Mouse (Mus musculus): ENCODE measurements around the gene Tgm7. TPM values are rescaled to one million over a fixed set of nuclear protein-coding genes. Genes with fewer than 3 reads are reported as not detected.

Tgm7 gene
- total and polyA plus RNA-seq, 2 experiments = 0.09 TPM; not detected in 1

- WGBS = 78% methylated on average over 5 of the region's 5 CpGs
- no peak for DNase-seq (ENCODE audit: extremely low read depth, low read depth, low spot score)
- Histone ChIP-seq H3K27ac (replicated peaks; ENCODE audit: insufficient read depth, low read depth, low read length) (no peak overlapping the region), H3K79me2 (ENCODE audit: control insufficient read depth, insufficient read depth, low read length) (no peaks in the 10 kb centered on the region), H3K9ac (ENCODE audit: low read depth, low read length) (no peak overlapping the region), H3K4me1 (ENCODE audit: control insufficient read depth, insufficient read depth, low read length) (no peaks in the 10 kb centered on the region), H3K27me3 (ENCODE audit: control insufficient read depth, insufficient read depth, low read length) (no peaks in the 10 kb centered on the region), H3K36me3 (ENCODE audit: control insufficient read depth, insufficient read depth, low read length) (no peaks in the 10 kb centered on the region), H3K4me3 (ENCODE audit: insufficient read depth, low read depth, low read length) (no peak overlapping the region)
- TF ChIP-seq CTCF (IDR thresholded peaks at IDR 0.05; ENCODE audit: low read depth, low read length) (no peak), POLR2A (IDR thresholded peaks at IDR 0.05; ENCODE audit: extremely low read depth, insufficient read depth, low read length) (no peak)
These were observed 57.4 kb downstream of the Tgm7 start for GRCm38 (mm10) chr2:121052176-121052575.

DNA sequence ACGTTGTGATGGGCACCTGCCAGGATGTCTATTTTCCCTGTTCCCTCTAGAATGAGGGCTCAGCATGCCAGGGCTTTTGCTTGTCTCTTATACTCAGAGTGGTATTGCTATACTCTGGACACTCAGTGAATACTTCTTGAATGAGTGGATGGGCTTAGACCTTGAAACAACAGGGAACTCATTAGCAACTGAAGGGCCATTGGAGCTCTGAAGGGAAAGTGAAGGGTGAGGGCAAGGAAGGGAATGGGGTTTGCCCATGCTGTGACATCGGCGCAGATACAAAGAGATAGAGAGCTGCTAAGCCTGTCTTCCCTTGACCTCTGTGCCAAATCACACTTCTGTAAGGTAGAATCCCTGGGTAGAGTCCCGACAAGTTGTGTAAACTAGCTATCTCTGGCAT lies 63.9 kb downstream of the Tgm7 start:
- DNase-seq (ENCODE audit: extremely low read depth, low read depth, low spot score) = no peak
- WGBS = 76% methylated on average over 4 of the region's 4 CpGs
- Histone ChIP-seq H3K36me3 (ENCODE audit: control insufficient read depth, insufficient read depth, low read length) (no peaks in the 10 kb centered on the region), H3K4me1 (ENCODE audit: control insufficient read depth, insufficient read depth, low read length) (no peaks in the 10 kb centered on the region), H3K9ac (ENCODE audit: low read depth, low read length) (no peak overlapping the region), H3K27me3 (ENCODE audit: control insufficient read depth, insufficient read depth, low read length) (no peaks in the 10 kb centered on the region), H3K4me3 (ENCODE audit: insufficient read depth, low read depth, low read length) (no peak overlapping the region), H3K27ac (replicated peaks; ENCODE audit: insufficient read depth, low read depth, low read length) (no peak overlapping the region), H3K79me2 (ENCODE audit: control insufficient read depth, insufficient read depth, low read length) (no peaks in the 10 kb centered on the region)
- TF ChIP-seq CTCF (IDR thresholded peaks at IDR 0.05; ENCODE audit: low read depth, low read length) = no peak
- no peak for TF ChIP-seq POLR2A (IDR thresholded peaks at IDR 0.05; ENCODE audit: extremely low read depth, insufficient read depth, low read length)

Other genes starting within 250 kb of the Tgm7 start
- gene Ubr1, start 139.1 kb downstream of the Tgm7 start, total RNA-seq (2014; rRNA removed) = 16.1 and 19.1 TPM in 2 replicates
- 10.2 and 14.4 TPM in 2 replicates for gene Ubr1, start 139.1 kb downstream of the Tgm7 start, polyA plus RNA-seq (2012; rRNA removed)
- gene Tmem62, start 132.8 kb downstream of the Tgm7 start, total RNA-seq (2014; rRNA removed) = 13.6 and 17.7 TPM in 2 replicates
- gene Tmem62, start 132.8 kb downstream of the Tgm7 start, polyA plus RNA-seq (2012; rRNA removed) = 7.4 and 8.0 TPM in 2 replicates
- 13.7 and 13.8 TPM in 2 replicates for gene Ccndbp1, start 101.4 kb downstream of the Tgm7 start, total RNA-seq (2014; rRNA removed)
- 10.1 and 12.5 TPM in 2 replicates for gene Ccndbp1, start 101.4 kb downstream of the Tgm7 start, polyA plus RNA-seq (2012; rRNA removed)
- not detected in 2 replicates for gene Epb42, start 72.7 kb downstream of the Tgm7 start, total RNA-seq (2014; rRNA removed)
- 0.10 TPM in 1 of 2 replicates, not detected in the other for gene Epb42, start 72.7 kb downstream of the Tgm7 start, polyA plus RNA-seq (2012; rRNA removed)
- not detected in 2 replicates for gene Tgm5, start 24.0 kb downstream of the Tgm7 start, total RNA-seq (2014; rRNA removed)
- not detected in 2 replicates for gene Tgm5, start 24.0 kb downstream of the Tgm7 start, polyA plus RNA-seq (2012; rRNA removed)
- 10.0 and 12.6 TPM in 2 replicates for gene Adal, start 30.6 kb upstream of the Tgm7 start, total RNA-seq (2014; rRNA removed)
- gene Adal, start 30.6 kb upstream of the Tgm7 start, polyA plus RNA-seq (2012; rRNA removed) = 7.1 and 8.0 TPM in 2 replicates
- 5.2 and 6.5 TPM in 2 replicates for gene Lcmt2, start 30.9 kb upstream of the Tgm7 start, total RNA-seq (2014; rRNA removed)
- gene Lcmt2, start 30.9 kb upstream of the Tgm7 start, polyA plus RNA-seq (2012; rRNA removed) = 9.1 and 9.9 TPM in 2 replicates
- 15.9 and 16.8 TPM in 2 replicates for gene Tubgcp4, start 60.9 kb upstream of the Tgm7 start, total RNA-seq (2014; rRNA removed)
- 19.1 and 20.2 TPM in 2 replicates for gene Tubgcp4, start 60.9 kb upstream of the Tgm7 start, polyA plus RNA-seq (2012; rRNA removed)
- gene Zscan29, start 61.3 kb upstream of the Tgm7 start, total RNA-seq (2014; rRNA removed) = 5.4 and 5.9 TPM in 2 replicates
- gene Zscan29, start 61.3 kb upstream of the Tgm7 start, polyA plus RNA-seq (2012; rRNA removed) = 2.0 and 2.8 TPM in 2 replicates
- gene Trp53bp1, start 161.6 kb upstream of the Tgm7 start, total RNA-seq (2014; rRNA removed) = 9.1 and 9.5 TPM in 2 replicates
- 5.7 and 6.8 TPM in 2 replicates for gene Trp53bp1, start 161.6 kb upstream of the Tgm7 start, polyA plus RNA-seq (2012; rRNA removed)
- under 0.01 and 0.13 TPM in 2 replicates for gene Map1a, start 179.8 kb upstream of the Tgm7 start, total RNA-seq (2014; rRNA removed)
- gene Map1a, start 179.8 kb upstream of the Tgm7 start, polyA plus RNA-seq (2012; rRNA removed) = 0.22 and 0.44 TPM in 2 replicates
- 2.4 and 2.6 TPM in 2 replicates for gene Ppip5k1, start 245.6 kb upstream of the Tgm7 start, total RNA-seq (2014; rRNA removed)
- gene Ppip5k1, start 245.6 kb upstream of the Tgm7 start, polyA plus RNA-seq (2012; rRNA removed) = 3.6 and 4.3 TPM in 2 replicates
- 2.0 TPM in 1 of 2 replicates, not detected in the other for gene Ckmt1, start 247.9 kb upstream of the Tgm7 start, total RNA-seq (2014; rRNA removed)
- 0.73 and 1.2 TPM in 2 replicates for gene Ckmt1, start 247.9 kb upstream of the Tgm7 start, polyA plus RNA-seq (2012; rRNA removed)

Data from liver, adult 2 months (tissue).